Mouse (Mus musculus): ENCODE measurements around the gene Zc3h7b. TPM values are rescaled to one million over a fixed set of nuclear protein-coding genes. Genes with fewer than 3 reads are reported as not detected.

The Zc3h7b gene
- polyA plus RNA-seq, 1 experiment: 15.0 TPM

GRCm38 (mm10) chr15:81709686-81710085 lies 35.2 kb upstream of the Zc3h7b start:
- H3K9me3 ChIP-seq: no peaks in the 10 kb centered on the region
- no peak overlapping the region for H3K4me3 ChIP-seq (replicated peaks)
- no peaks in the 10 kb centered on the region for H3K27me3 ChIP-seq (replicated peaks)
- peaks cover 92% of the 10 kb centered on the region for H3K36me3 ChIP-seq (replicated peaks; ENCODE audit: low read length)
- TF ChIP-seq GATA1 (IDR thresholded peaks at IDR 0.05; ENCODE audit: borderline replicate concordance, low read length) (no peak), FLI1 (IDR thresholded peaks at IDR 0.05; ENCODE audit: low read length) (no peak)
- peaks cover 7% of the 10 kb centered on the region; the same call in 1 of the 2 replicates for H3K4me1 ChIP-seq

GRCm38 (mm10) chr15:81710801-81711200 lies 34.1 kb upstream of the Zc3h7b start:
- TF ChIP-seq FLI1 (IDR thresholded peaks at IDR 0.05; ENCODE audit: low read length) (no peak), GATA1 (IDR thresholded peaks at IDR 0.05; ENCODE audit: borderline replicate concordance, low read length) (no peak)
- Histone ChIP-seq H3K27me3 (replicated peaks) (no peaks in the 10 kb centered on the region), H3K9me3 (no peaks in the 10 kb centered on the region), H3K4me1 (peaks cover 7% of the 10 kb centered on the region; the same call in 1 of the 2 replicates), H3K4me3 (replicated peaks) (no peak overlapping the region), H3K36me3 (replicated peaks; ENCODE audit: low read length) (peaks cover 92% of the 10 kb centered on the region)

GRCm38 (mm10) chr15:81713742-81714141 lies 31.1 kb upstream of the Zc3h7b start:
- Histone ChIP-seq H3K27me3 (replicated peaks) (no peaks in the 10 kb centered on the region), H3K4me1 (peaks cover 7% of the 10 kb centered on the region; the same call in 1 of the 2 replicates), H3K36me3 (replicated peaks; ENCODE audit: low read length) (peaks cover 95% of the 10 kb centered on the region), H3K4me3 (replicated peaks) (no peak overlapping the region), H3K9me3 (no peaks in the 10 kb centered on the region)
- TF ChIP-seq FLI1 (IDR thresholded peaks at IDR 0.05; ENCODE audit: low read length): no peak
- TF ChIP-seq GATA1 (IDR thresholded peaks at IDR 0.05; ENCODE audit: borderline replicate concordance, low read length): no peak

- H3K4me3 ChIP-seq (replicated peaks): no peak overlapping the region
- TF ChIP-seq GATA1 (IDR thresholded peaks at IDR 0.05; ENCODE audit: borderline replicate concordance, low read length) (no peak), FLI1 (IDR thresholded peaks at IDR 0.05; ENCODE audit: low read length) (no peak)
- H3K36me3 ChIP-seq (replicated peaks; ENCODE audit: low read length): peaks cover 96% of the 10 kb centered on the region
- no peaks in the 10 kb centered on the region for H3K27me3 ChIP-seq (replicated peaks)
- no peaks in the 10 kb centered on the region for H3K9me3 ChIP-seq
- no peaks in the 10 kb centered on the region for H3K4me1 ChIP-seq
Measured at GRCm38 (mm10) chr15:81718336-81719138, 26.3 kb upstream of the Zc3h7b start.

- Histone ChIP-seq H3K36me3 (replicated peaks; ENCODE audit: low read length) (peaks cover 96% of the 10 kb centered on the region), H3K27me3 (replicated peaks) (no peaks in the 10 kb centered on the region), H3K4me1 (no peaks in the 10 kb centered on the region), H3K4me3 (replicated peaks) (no peak overlapping the region), H3K9me3 (no peaks in the 10 kb centered on the region)
- TF ChIP-seq GATA1 (IDR thresholded peaks at IDR 0.05; ENCODE audit: borderline replicate concordance, low read length) (no peak), FLI1 (IDR thresholded peaks at IDR 0.05; ENCODE audit: low read length) (no peak)
Measured at GRCm38 (mm10) chr15:81719139-81719531, 25.7 kb upstream of the Zc3h7b start.

- Histone ChIP-seq H3K27me3 (replicated peaks) (no peaks in the 10 kb centered on the region), H3K4me3 (replicated peaks) (no peak overlapping the region), H3K36me3 (replicated peaks; ENCODE audit: low read length) (peaks cover 93% of the 10 kb centered on the region), H3K9me3 (no peaks in the 10 kb centered on the region), H3K4me1 (peaks cover 16% of the 10 kb centered on the region)
- TF ChIP-seq GATA1 (IDR thresholded peaks at IDR 0.05; ENCODE audit: borderline replicate concordance, low read length) (no peak), FLI1 (IDR thresholded peaks at IDR 0.05; ENCODE audit: low read length) (no peak)
Measured at GRCm38 (mm10) chr15:81722361-81722760, 22.5 kb upstream of the Zc3h7b start.

- Histone ChIP-seq H3K4me3 (replicated peaks) (no peak overlapping the region), H3K36me3 (replicated peaks; ENCODE audit: low read length) (peaks cover 80% of the 10 kb centered on the region), H3K27me3 (replicated peaks) (no peaks in the 10 kb centered on the region), H3K9me3 (no peaks in the 10 kb centered on the region), H3K4me1 (peaks cover 29% of the 10 kb centered on the region)
- TF ChIP-seq FLI1 (IDR thresholded peaks at IDR 0.05; ENCODE audit: low read length): no peak
- TF ChIP-seq GATA1 (IDR thresholded peaks at IDR 0.05; ENCODE audit: borderline replicate concordance, low read length): no peak
Measured at GRCm38 (mm10) chr15:81723653-81724052, 21.2 kb upstream of the Zc3h7b start.

GRCm38 (mm10) chr15:81725965-81726364 lies 18.9 kb upstream of the Zc3h7b start:
- no peaks in the 10 kb centered on the region for H3K27me3 ChIP-seq (replicated peaks)
- no peaks in the 10 kb centered on the region for H3K9me3 ChIP-seq
- H3K36me3 ChIP-seq (replicated peaks; ENCODE audit: low read length): peaks cover 57% of the 10 kb centered on the region
- peak overlapping the region; percentile 33 for H3K4me3 ChIP-seq (replicated peaks)
- TF ChIP-seq FLI1 (IDR thresholded peaks at IDR 0.05; ENCODE audit: low read length) (no peak), GATA1 (IDR thresholded peaks at IDR 0.05; ENCODE audit: borderline replicate concordance, low read length) (no peak)
- H3K4me1 ChIP-seq: peaks cover 36% of the 10 kb centered on the region

GRCm38 (mm10) chr15:81729241-81729791 lies 15.5 kb upstream of the Zc3h7b start:
- Histone ChIP-seq H3K9me3 (no peaks in the 10 kb centered on the region), H3K27me3 (replicated peaks) (no peaks in the 10 kb centered on the region), H3K36me3 (replicated peaks; ENCODE audit: low read length) (peaks cover 24% of the 10 kb centered on the region), H3K4me3 (replicated peaks) (peak overlapping the region; percentile 100), H3K4me1 (peaks cover 39% of the 10 kb centered on the region)
- TF ChIP-seq GATA1 (IDR thresholded peaks at IDR 0.05; ENCODE audit: borderline replicate concordance, low read length) (no peak), FLI1 (IDR thresholded peaks at IDR 0.05; ENCODE audit: low read length) (no peak)

Data from megakaryocyte, embryonic 14.5 days (primary cell).